Comparison of ENCODE assay signal across 19 mouse cellular contexts in genomic region chr12:106445976-106446375, GRCm38 (mm10).
"Had no signal": no experiment of that assay in that cellular context is flagged by ENCODE, and none has a peak within 500 bp of the region (broad histone marks: within the 10 kb centered on the region; RNA-seq: fewer than 3 reads in every experiment).

No protein-coding gene starts in this region.

- H3K4me1 ChIP-seq: limb, embryonic 12.5 days; limb, embryonic 15.5 days; midbrain, embryonic 15.5 days; neural tube, embryonic 15.5 days had no signal

- DNase-seq: kidney, adult 8-10 months; kidney, postnatal 14 days; kidney, postnatal 4 days; left cerebral cortex, postnatal 4 days; liver, postnatal 0 days; lung, embryonic 14.5 days; right cerebral cortex, postnatal 4 days; thymus, adult 18-20 months; thymus, postnatal 36 days had no signal

- H3K27ac ChIP-seq: limb, embryonic 12.5 days; limb, embryonic 15.5 days; liver, embryonic 14.5 days; macrophage; midbrain, embryonic 12.5 days; midbrain, embryonic 15.5 days; neural tube, embryonic 12.5 days; neural tube, embryonic 15.5 days; stomach, postnatal 0 days had no signal

- ATAC-seq: liver, postnatal 0 days; lung, postnatal 0 days; midbrain, embryonic 15.5 days had no signal

- H3K4me3 ChIP-seq: limb, embryonic 12.5 days; limb, embryonic 15.5 days; midbrain, embryonic 12.5 days; midbrain, embryonic 15.5 days; neural tube, embryonic 12.5 days; neural tube, embryonic 15.5 days had no signal

- H3K27me3 ChIP-seq: neural tube, embryonic 12.5 days; neural tube, embryonic 15.5 days had no signal

- H3K36me3 ChIP-seq: limb, embryonic 12.5 days; limb, embryonic 15.5 days; midbrain, embryonic 12.5 days; midbrain, embryonic 15.5 days; neural tube, embryonic 12.5 days; neural tube, embryonic 15.5 days had no signal
